Mouse (Mus musculus) lung, postnatal 14 days (tissue): ENCODE results near the gene Ier3.
"Not testable (repeated sequence)": the region's sequence is repeated elsewhere in the genome, so short reads cannot be mapped to it uniquely, and the experiment has no call there.

Experiments
- DNase-seq: peaks from one replicate; pipeline ENCODE4 v3.0.0; 2021

Ier3 gene

GRCm38 (mm10) chr17:35836991-35837422, 15.5 kb downstream of the Ier3 start:
- DNase-seq: peak; percentile 88

DNA sequence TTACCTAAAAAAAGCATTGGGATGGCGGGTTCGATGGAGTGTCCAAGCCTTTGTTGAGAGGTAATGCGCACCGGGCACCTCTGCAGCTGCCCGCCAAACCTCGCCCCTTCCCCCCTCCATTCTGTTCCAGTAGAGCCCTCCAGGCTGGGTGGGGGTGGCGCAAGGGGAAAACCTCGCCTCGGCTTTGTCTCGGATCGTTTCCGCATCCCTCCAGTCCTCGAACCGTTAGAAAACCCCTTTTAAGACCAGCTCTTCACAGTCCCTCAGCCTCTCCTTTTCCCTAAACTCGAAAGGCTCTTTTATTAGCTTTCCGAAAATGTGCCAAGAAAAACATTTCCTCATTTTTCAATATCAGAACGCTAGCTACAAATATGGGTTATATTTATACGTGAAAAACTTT, 16.0 kb downstream of the Ier3 start:
- peak; percentile 67 for DNase-seq

- DNase-seq: peak; percentile 96
These were observed 16.6 kb downstream of the Ier3 start, which contains the start of gene Tubb5 for GRCm38 (mm10) chr17:35838122-35838544. Gene Tubb5 (minus strand): TSS chr17:35838306.

- no peak for DNase-seq
These were observed 17.1 kb downstream of the Ier3 start for GRCm38 (mm10) chr17:35838570-35838969.

DNA sequence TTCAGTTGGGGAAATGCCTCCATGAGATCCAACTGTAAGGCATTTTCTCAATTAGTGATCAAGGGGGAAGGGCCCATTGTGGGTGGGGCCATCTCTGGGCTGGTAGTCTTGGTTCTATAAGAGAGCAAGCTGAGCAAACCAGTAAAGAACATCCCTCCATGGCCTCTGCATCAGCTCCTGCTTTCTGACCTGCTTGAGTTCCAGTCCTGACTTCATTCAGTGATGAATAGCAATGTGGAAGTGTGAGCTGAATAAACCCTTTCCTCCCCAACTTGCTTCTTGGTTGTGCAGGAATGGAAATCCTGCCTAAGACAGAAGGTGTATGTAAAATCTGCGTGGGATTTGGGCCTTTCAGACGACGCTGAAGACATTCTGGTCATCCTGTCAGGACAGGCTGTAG, 17.5 kb downstream of the Ier3 start:
- DNase-seq: not testable (repeated sequence)

GRCm38 (mm10) chr17:35840561-35840960, 19.1 kb downstream of the Ier3 start:
- no peak for DNase-seq

DNA sequence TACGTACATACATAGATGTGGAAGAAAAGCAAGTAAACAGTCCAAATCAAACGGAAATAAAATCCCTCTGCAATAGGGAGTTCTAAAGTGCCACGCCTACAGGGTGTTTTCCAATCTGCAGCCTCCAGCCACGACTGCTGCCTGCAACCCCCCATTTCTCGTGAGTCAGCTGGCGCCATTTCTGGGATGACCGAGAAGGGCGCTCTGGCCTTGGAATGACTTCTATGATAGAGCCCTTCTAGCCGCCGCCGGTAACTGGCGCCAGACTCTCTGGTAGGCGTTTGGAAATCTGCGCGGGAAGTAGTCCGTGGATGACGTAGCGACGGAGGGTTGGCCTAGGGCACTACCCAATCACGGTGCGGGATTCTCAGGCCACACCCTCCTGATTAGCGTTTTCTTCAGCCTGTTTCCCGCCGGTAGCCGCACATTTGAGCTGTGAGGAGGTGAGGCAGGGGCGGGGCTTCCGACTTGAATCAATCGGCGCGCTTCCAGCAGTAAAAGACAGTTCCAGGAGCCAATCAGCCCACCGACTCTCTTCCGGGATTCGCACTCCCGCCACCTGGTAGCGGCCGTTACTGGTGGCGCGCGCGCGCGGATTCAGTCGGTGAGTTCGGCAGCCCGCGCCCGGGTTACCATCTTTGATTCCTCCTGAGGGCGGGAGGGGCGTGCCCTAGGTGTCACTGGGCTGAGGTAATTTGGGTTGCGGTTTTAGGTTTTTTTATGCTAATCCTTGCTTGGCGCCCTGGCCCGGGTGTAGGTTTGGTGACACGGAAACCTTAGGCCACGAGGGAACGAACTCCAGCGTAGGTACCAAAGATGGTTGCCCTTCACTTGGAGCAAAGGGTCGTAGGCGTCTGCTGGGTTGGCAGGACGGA, 19.8 kb downstream of the Ier3 start, which contains the start of gene Mdc1:
TSS of gene Mdc1 (plus strand) at position 440 of the 875 bp plus-strand sequence.
- DNase-seq: peak; percentile 99

GRCm38 (mm10) chr17:35842006-35842405, 20.5 kb downstream of the Ier3 start:
- DNase-seq: no peak

- no peak for DNase-seq
These were observed 22.0 kb downstream of the Ier3 start for GRCm38 (mm10) chr17:35843514-35843913.

DNA sequence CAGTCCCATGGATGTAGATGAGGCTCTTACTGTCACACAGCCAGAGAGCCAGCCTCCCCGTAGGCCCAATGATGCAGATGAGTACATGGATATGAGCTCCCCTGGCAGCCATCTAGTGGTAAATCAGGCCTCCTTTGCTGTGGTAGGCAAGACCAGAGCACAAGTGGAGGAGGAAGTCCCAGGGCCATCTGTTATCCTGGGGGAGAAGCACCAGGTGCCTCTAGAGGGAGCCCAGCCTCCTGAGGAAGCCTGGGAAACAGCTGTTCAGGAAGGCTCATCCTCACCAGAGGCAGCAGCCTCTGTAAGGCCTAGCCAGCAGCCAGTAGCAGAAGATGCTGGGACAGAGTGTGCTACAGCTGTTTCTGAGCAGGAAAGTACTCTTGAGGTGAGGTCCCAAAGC, 26.6 kb downstream of the Ier3 start:
- no peak for DNase-seq

- no peak for DNase-seq
These were observed 29.5 kb downstream of the Ier3 start for GRCm38 (mm10) chr17:35850974-35851373.

- DNase-seq: no peak
These were observed 37.9 kb downstream of the Ier3 start for GRCm38 (mm10) chr17:35859371-35859770.

GRCm38 (mm10) chr17:35859835-35860234, 38.4 kb downstream of the Ier3 start:
- DNase-seq: no peak

- DNase-seq: no peak
These were observed 39.3 kb downstream of the Ier3 start for GRCm38 (mm10) chr17:35860831-35861197.

DNA sequence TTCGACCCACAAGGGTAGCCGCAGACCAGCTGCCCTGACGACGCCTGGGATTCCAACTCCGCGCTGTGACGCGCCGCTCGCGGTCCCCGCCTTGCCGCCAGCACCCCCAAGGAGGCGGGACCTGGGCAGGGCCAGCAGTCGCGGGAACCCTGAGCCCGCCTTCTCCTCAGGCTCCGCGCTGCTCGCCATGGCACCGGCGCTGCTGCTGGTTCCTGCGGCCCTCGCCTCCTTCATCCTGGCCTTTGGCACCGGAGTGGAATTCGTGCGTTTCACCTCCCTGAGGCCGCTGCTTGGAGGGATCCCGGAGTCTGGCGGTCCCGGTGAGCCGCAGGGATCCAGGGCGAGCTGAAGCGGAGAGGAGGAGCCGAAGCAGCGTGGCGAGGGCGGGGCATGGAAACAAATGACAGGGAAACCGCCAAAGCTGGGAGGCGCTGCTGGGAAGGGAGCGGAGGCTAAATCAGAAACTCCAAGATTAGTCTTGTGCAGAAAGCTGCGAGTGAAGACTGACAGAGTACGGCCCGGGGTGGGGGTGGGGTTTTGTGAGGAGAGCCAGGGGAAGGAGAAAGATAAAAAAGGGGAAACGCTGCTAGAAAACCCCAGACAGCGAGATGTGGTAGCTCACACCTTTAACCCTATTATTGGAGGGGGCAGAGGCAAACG, 39.8 kb downstream of the Ier3 start, which contains the start of gene Nrm:
TSS of gene Nrm (plus strand) at position 121 of the 660 bp plus-strand sequence.
- peak; percentile 91 for DNase-seq

DNA sequence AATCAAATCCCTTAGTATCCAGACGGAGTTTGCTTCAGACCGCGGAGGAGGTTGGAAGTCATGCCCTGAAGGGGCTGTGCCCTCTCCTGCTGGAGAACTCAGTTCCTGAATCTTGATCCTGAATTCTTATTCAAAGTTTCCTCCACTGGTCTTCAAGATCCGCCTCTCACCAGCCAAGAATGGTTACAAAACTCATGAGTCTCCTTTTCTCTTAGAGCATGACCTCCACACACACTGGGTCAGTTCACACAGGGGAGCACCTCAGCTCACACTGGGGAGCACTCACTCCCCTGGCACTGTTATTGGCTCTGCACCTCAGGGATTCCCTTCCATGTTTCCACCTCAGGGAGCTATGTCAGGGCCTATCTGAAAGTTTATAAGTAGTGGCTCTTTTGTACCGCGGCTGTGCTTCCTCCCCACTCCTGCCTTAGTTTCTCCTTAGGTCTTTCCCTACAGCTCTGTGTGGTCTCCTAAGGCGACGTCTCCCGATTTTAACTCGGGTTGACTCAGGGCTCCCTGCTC, 43.4 kb downstream of the Ier3 start:
- no peak for DNase-seq

- DNase-seq: peak; percentile 79
These were observed 44.2 kb downstream of the Ier3 start, which contains the start of gene Ppp1r18 for GRCm38 (mm10) chr17:35865481-35866280. Gene Ppp1r18 (plus strand): TSS chr17:35865593.

GRCm38 (mm10) chr17:35866281-35866831, 44.9 kb downstream of the Ier3 start:
- peak; percentile 72 for DNase-seq

DNA sequence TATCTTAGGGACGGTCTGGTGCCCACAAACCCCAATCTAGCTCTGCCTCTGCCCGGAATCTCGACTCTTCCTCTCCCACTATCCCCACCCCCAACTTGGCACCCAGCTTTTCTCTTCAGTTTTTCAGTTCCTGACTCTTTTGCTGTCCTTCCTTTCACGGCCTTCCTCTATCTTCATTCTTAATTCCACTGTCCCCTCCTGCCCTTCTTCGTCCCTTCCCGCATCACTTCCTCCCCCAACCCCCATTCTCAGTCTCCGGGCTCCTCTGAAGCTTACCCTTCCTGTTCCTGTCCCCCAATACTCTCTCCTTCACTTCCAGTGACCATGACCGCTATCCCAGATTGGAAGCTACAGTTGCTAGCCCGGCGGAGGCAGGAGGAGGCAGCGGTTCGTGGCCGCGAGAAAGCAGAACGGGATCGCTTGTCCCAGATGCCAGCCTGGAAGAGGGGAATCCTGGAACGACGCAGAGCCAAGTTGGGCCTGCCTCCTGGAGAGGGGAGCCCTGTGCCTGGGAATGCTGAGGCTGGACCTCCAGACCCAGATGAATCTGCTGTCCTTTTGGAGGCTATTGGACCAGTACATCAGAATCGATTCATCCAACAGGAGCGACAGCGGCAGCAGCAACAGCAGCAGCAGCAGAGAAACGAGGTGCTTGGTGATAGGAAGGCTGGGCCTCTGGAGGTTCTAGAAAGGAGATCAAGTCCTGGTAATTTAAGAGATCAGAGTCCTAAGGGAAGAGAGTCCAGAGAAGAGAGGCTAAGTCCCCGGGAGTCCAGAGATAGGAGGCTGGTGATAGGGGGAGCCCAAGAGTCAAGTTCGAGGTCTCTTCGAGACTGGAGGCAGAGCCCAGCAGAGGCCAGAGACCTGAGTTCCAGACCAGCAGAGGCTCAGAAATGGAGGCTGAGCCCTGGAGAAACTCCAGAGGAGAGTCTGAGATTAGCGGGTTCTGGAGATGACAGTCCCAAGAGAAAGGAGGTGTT, 45.7 kb downstream of the Ier3 start:
- peak; percentile 68 for DNase-seq

DNA sequence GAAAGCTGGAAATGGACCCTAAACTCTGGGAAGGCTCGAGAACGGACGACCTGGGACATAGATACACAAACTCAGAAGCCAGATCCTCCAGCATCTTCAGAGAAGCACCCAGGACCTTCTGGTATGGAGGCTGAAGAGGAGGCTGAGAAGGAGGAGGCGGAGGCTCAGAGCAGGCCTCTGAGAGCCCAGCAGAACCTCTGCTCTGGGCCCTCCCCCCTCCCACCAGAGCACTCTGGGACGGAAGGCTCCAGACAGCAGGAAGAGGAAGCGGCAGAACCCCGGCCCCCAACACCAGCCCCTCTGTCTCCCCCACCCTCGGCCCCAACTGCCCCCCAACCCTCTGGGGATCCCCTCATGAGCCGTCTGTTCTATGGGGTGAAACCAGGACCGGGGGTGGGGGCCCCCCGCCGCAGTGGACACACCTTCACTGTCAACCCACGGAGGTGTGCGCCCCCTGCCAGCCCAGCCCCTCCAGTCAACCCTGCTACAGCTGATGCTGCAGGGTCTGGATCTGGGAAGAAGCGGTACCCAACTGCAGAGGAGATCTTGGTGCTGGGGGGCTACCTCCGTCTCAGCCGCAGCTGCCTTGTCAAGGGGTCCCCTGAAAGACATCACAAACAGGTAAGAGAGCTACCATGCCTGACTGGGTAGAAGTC, 46.8 kb downstream of the Ier3 start:
- peak; percentile 51 for DNase-seq

- DNase-seq: no peak
These were observed 47.5 kb downstream of the Ier3 start for GRCm38 (mm10) chr17:35868961-35869345.
